Mouse (Mus musculus) hindbrain, embryonic 10.5 days (tissue): Measurements from ENCODE around the gene Krtap13. TPM values are rescaled to one million over a fixed set of nuclear protein-coding genes. Genes with fewer than 3 reads are reported as not detected.
"Not testable (repeated sequence)": the region's sequence is repeated elsewhere in the genome, so short reads cannot be mapped to it uniquely, and the experiment has no call there.

ENCODE experiments used
- DNase-seq: peaks from one replicate; pipeline ENCODE4 v3.0.0-alpha.2; 2017; ENCODE audit warnings: low spot score
- H3K27ac ChIP-seq: fragments of 300-500 bp; sonication (generic); 2 replicates; pipeline ENCODE4 v1.5.1; 2016; ENCODE audit warnings: mild to moderate bottlenecking, moderate library complexity
- H3K27me3 ChIP-seq: fragments of 300-500 bp; sonication (generic); 2 replicates; pipeline ENCODE4 v1.6.1; 2016; ENCODE audit warnings: mild to moderate bottlenecking; ENCODE audit not compliant: poor library complexity, insufficient read depth, severe bottlenecking
- H3K36me3 ChIP-seq: fragments of 300-500 bp; sonication (generic); 2 replicates; pipeline ENCODE4 v1.6.1; 2016; ENCODE audit warnings: mild to moderate bottlenecking, moderate library complexity
- H3K4me1 ChIP-seq: fragments of 300-500 bp; sonication (generic); replicated peaks from 2 replicates; pipeline ENCODE4 v1.6.1; 2016; ENCODE audit warnings: mild to moderate bottlenecking
- H3K4me3 ChIP-seq: fragments of 300-500 bp; sonication (generic); 2 replicates; pipeline ENCODE4 v1.5.1; 2016; ENCODE audit warnings: mild to moderate bottlenecking, moderate library complexity
- H3K9me3 ChIP-seq: fragments of 300-500 bp; sonication (generic); 2 replicates; pipeline ENCODE4 v1.6.1; 2016; ENCODE audit warnings: mild to moderate bottlenecking, moderate library complexity
- WGBS: fragments of 180-500 bp; shearing (Covaris S2); methylation state at CpG from one replicate; pipeline ENCODE4 v1.1.7; 2016; 5-methylcytosine and 5-hydroxymethylcytosine counted together
- polyA plus RNA-seq: library from polyadenylated mRNA; unstranded; fragments of >200 nt; fragmentation: Nextera tagmentation; extraction: Ambion mirVana; gene quantifications from 2 replicates; pipeline ENCODE4 v1.2.1, GENCODE M21; 2016

The Krtap13 gene
- not detected in 2 replicates for polyA plus RNA-seq

GRCm38 (mm10) chr16:88751535-88751934 lies at the start of gene Krtap13:
Krtap13 (minus strand) TSS chr16:88751635.
- H3K9me3 ChIP-seq, H3K27me3 ChIP-seq, H3K4me3 ChIP-seq, DNase-seq, H3K36me3 ChIP-seq, H3K4me1 ChIP-seq, H3K27ac ChIP-seq: not testable (repeated sequence)
- WGBS, result 89% methylated on average over 3 of the region's 3 CpGs

GRCm38 (mm10) chr16:88786786-88787185 lies 35.4 kb upstream of the Krtap13 start:
- Histone ChIP-seq H3K27ac (no peak overlapping the region), H3K36me3 (no peaks in the 10 kb centered on the region), H3K4me1 (no peaks in the 10 kb centered on the region), H3K27me3 (no peaks in the 10 kb centered on the region), H3K4me3 (no peak overlapping the region), H3K9me3 (no peaks in the 10 kb centered on the region)
- 85% methylated on average over 2 of the region's 2 CpGs for WGBS
- no peak for DNase-seq

GRCm38 (mm10) chr16:88777596-88777995 lies 26.2 kb upstream of the Krtap13 start, which contains the start of gene Gm5965:
Gm5965 (plus strand) TSS chr16:88777896.
- no peaks in the 10 kb centered on the region for H3K4me1 ChIP-seq
- no peaks in the 10 kb centered on the region for H3K9me3 ChIP-seq
- WGBS, result 87% methylated on average over 6 of the region's 6 CpGs
- H3K36me3 ChIP-seq, result no peaks in the 10 kb centered on the region
- no peak within 1 kb of the TSS for H3K4me3 ChIP-seq
- no peak within 1 kb of the TSS for H3K27ac ChIP-seq
- no peaks in the 10 kb centered on the region for H3K27me3 ChIP-seq
- no peak for DNase-seq

- H3K27me3 ChIP-seq, result no peaks in the 10 kb centered on the region
- no peaks in the 10 kb centered on the region for H3K36me3 ChIP-seq
- DNase-seq, result no peak
- H3K4me3 ChIP-seq, result no peak within 1 kb of the TSS
- WGBS, result 88% methylated on average over 2 of the region's 2 CpGs
- H3K27ac ChIP-seq, result no peak within 1 kb of the TSS
- H3K9me3 ChIP-seq, result no peaks in the 10 kb centered on the region
- no peaks in the 10 kb centered on the region for H3K4me1 ChIP-seq
These were observed 22.7 kb upstream of the Krtap13 start, which contains the start of gene 2310057N15Rik for GRCm38 (mm10) chr16:88774106-88774505. 2310057N15Rik (minus strand) TSS chr16:88774206.

DNA sequence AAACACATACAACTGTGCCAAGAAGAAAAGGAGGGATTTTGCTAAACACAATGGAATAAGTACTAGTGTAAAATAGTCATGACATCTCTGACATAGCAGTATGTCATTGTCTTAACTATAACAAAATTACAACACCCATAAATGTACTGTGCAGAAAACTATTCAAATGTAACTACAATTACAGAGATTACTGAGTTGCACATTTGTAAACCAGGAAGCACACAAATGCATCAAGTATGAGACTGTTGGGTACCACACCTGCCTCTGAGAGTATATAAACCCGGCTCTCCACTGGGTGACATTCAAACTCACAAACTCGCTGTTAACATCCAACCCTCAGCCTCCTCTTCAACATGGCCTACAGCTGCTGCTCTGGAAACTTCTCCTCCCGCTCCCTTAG lies 7.1 kb upstream of the Krtap13 start, which contains the start of gene 2310034C09Rik:
TSS of gene 2310034C09Rik (plus strand) at position 301 of the 400 bp plus-strand sequence.
- WGBS, result 88% methylated on average over 3 of the region's 3 CpGs
- not testable (repeated sequence) for DNase-seq, H3K9me3 ChIP-seq, H3K4me3 ChIP-seq, H3K27me3 ChIP-seq, H3K4me1 ChIP-seq, H3K27ac ChIP-seq, H3K36me3 ChIP-seq

GRCm38 (mm10) chr16:88747943-88748342 lies 3.5 kb downstream of the Krtap13 start:
- no peaks in the 10 kb centered on the region for H3K36me3 ChIP-seq
- no peaks in the 10 kb centered on the region for H3K4me1 ChIP-seq
- no peak overlapping the region for H3K4me3 ChIP-seq
- 83% methylated on average over 4 of the region's 4 CpGs for WGBS
- DNase-seq, result no peak
- H3K9me3 ChIP-seq, result no peaks in the 10 kb centered on the region
- H3K27me3 ChIP-seq, result no peaks in the 10 kb centered on the region
- H3K27ac ChIP-seq, result no peak overlapping the region

DNA sequence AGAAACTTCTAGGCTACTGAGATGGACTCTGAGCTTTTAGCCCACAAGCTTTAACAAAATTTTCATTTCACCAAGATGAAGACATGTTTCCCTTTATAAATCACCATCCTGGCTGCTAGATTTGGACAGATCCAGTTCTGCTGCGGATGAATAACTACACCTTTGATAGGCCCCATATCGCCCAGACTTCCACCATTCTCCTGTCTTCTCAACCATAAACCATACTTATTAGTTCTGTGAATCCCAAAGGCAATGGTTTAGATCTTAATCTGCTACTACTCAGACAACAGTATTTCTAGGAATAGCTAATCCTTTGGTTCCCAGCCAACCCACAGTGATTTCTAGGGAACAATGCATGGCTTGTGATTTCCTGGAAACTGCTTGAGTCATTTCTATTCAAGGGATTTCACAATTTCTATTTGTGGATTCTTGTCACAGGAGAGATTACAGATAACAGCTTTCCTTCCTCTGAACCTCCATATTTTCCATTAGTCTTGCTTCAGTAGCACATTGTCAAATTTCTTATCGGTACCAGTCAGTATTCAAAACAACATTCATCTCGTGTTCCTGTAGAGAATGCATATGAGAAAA lies 6.6 kb downstream of the Krtap13 start:
- 85% methylated on average over 4 of the region's 4 CpGs for WGBS

DNA sequence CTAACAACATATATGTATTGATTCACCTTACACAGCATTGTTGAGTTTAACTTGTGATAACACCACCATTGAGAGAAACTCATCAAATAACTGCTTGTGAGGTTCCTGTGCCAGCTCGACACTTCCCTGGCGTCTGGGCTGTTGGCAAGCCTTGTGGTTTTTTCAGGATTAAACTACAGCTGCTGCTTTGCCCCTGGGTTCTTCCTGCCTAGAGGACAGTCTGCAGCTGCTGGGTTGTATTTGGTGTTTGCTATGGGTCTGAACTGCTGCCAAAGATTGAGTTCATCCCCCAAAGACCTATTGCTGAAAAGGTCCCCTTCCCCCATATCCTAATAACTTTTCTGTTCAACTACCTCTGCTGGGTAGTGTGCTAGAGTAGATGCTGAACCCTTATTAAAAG lies 16.0 kb downstream of the Krtap13 start:
- H3K4me3 ChIP-seq, result no peak overlapping the region
- no peak overlapping the region for H3K27ac ChIP-seq
- H3K27me3 ChIP-seq, result no peaks in the 10 kb centered on the region
- no peak for DNase-seq
- H3K4me1 ChIP-seq, result no peaks in the 10 kb centered on the region
- 77% methylated on average over 2 of the region's 2 CpGs for WGBS
- no peaks in the 10 kb centered on the region for H3K36me3 ChIP-seq
- H3K9me3 ChIP-seq, result no peaks in the 10 kb centered on the region

More for the DNA sequence above, 6.6 kb downstream of the Krtap13 start:
- no peaks in the 10 kb centered on the region for H3K36me3 ChIP-seq
- H3K27ac ChIP-seq, result no peak overlapping the region
- H3K4me1 ChIP-seq, result no peaks in the 10 kb centered on the region
- H3K9me3 ChIP-seq, result no peaks in the 10 kb centered on the region
- no peaks in the 10 kb centered on the region for H3K27me3 ChIP-seq
- DNase-seq, result no peak
- no peak overlapping the region for H3K4me3 ChIP-seq

DNA sequence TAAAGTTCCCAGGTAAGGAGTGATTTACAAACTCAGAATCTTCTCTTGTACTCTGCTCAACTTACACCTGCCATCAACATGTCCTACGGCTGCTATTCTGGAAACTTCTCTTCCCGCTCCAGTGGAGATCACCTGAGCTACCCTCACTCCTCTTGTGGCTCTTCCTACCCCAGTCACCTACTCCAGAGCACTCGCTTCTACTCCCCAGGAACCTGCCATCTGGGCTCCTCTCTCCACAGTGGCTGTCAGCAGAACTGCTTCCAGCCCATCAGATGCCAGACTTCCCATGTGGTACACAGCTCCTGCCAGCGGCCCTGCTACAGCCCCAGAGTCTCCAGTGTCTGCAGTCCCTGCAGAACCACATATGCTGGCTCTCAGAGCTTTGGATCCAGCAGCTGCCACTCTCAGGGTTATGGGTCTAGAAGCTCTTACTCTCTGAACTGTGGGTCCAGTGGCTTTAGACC lies 22.6 kb downstream of the Krtap13 start, which contains the start of gene Krtap13-1:
TSS of gene Krtap13-1 (plus strand) at position 51 of the 464 bp plus-strand sequence.
- no peak within 1 kb of the TSS for H3K27ac ChIP-seq
- no peak for DNase-seq
- no peaks in the 10 kb centered on the region for H3K9me3 ChIP-seq
- no peaks in the 10 kb centered on the region for H3K27me3 ChIP-seq
- H3K4me1 ChIP-seq, result no peaks in the 10 kb centered on the region
- H3K36me3 ChIP-seq, result no peaks in the 10 kb centered on the region
- H3K4me3 ChIP-seq, result no peak within 1 kb of the TSS
- 73% methylated on average over 4 of the region's 4 CpGs for WGBS

DNA sequence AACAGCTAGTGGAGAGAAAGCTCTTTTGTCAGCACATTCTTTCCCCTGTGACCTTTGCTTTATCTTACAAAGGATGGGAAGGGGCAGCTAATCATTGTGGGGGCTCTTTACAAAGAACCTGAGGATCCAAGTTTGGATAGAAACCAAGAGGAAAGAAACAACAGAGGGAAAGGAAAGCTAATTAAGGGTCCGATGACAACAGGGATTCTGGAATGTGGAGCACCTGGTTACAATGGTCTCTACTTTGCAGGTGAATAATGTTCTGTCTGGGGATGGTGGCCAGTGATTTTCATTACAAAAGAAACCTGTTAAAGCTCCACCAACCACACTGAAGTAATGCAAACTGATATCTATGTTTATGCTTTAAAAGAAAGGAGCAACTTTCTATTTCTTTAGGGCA lies 31.4 kb downstream of the Krtap13 start:
- 0 out of 2 replicates have a peak, but pooled peaks cover 5% of the 10 kb centered on the region for H3K4me1 ChIP-seq
- no peaks in the 10 kb centered on the region for H3K36me3 ChIP-seq
- WGBS, result 16% methylated on average over 1 of the region's 1 CpGs
- no peak overlapping the region for H3K4me3 ChIP-seq
- H3K9me3 ChIP-seq, result no peaks in the 10 kb centered on the region
- H3K27ac ChIP-seq, result no peak overlapping the region
- H3K27me3 ChIP-seq, result no peaks in the 10 kb centered on the region
- DNase-seq, result no peak

GRCm38 (mm10) chr16:88716549-88716948 lies 34.9 kb downstream of the Krtap13 start:
- Histone ChIP-seq H3K27ac (no peak overlapping the region), H3K27me3 (no peaks in the 10 kb centered on the region), H3K4me1 (no peaks in the 10 kb centered on the region), H3K4me3 (no peak overlapping the region), H3K36me3 (no peaks in the 10 kb centered on the region), H3K9me3 (no peaks in the 10 kb centered on the region)
- no peak for DNase-seq

DNA sequence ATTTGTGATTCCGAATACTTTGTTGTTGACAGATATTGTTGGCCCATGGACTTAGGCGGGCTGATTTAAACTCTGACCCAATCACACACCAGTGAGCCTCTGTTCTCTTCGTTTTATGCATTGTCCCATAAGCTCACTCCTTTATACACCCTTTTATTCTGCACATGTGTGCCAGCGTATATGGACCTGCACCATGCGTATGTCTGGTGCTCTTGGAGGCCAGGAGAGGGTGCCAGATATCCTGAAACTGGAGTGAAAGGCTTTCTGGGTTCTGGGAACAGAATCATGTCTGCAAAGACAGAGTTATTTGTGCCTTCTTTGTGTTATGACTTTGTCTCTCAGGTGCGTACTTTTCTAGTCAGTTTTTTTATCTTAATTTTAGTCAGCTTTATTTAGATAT lies 40.2 kb downstream of the Krtap13 start:
- no peak for DNase-seq

GRCm38 (mm10) chr16:88710757-88711156 lies 40.7 kb downstream of the Krtap13 start:
- no peaks in the 10 kb centered on the region for H3K27me3 ChIP-seq
- no peak overlapping the region for H3K27ac ChIP-seq
- H3K4me3 ChIP-seq, result no peak overlapping the region
- no peak for DNase-seq
- 76% methylated on average over 4 of the region's 4 CpGs for WGBS
- H3K36me3 ChIP-seq, result no peaks in the 10 kb centered on the region
- no peaks in the 10 kb centered on the region for H3K9me3 ChIP-seq
- H3K4me1 ChIP-seq, result no peaks in the 10 kb centered on the region

More for the DNA sequence above, 40.2 kb downstream of the Krtap13 start:
- Histone ChIP-seq H3K4me3 (no peak overlapping the region), H3K27me3 (no peaks in the 10 kb centered on the region), H3K9me3 (no peaks in the 10 kb centered on the region), H3K4me1 (no peaks in the 10 kb centered on the region), H3K36me3 (no peaks in the 10 kb centered on the region), H3K27ac (no peak overlapping the region)
- WGBS, result 84% methylated on average over 6 of the region's 6 CpGs
